Mouse (Mus musculus) CH12.LX (cell line): ENCODE measurements at regions not wholly inside any gene's neighbourhood (a gene's known extent, or its start where the extent isn't known, plus 50 kb on each side); places are given as distances from the start of the nearest gene placed in this dataset.
"Not testable (repeated sequence)": the region's sequence is repeated elsewhere in the genome, so short reads cannot be mapped to it uniquely, and the experiment has no call there.

Experiments used
- DNase-seq: peaks from one replicate; pipeline ENCODE4 v3.0.0-alpha.2; 2013; ENCODE audit errors: extremely low read depth
- H3K27ac ChIP-seq: 2 replicates; pipeline ENCODE4 v1.5.1; 2012; ENCODE audit warnings: low read depth, mild to moderate bottlenecking, control low read depth, moderate library complexity; ENCODE audit not compliant: insufficient read depth
- H3K27me3 ChIP-seq: replicated peaks from 2 replicates; pipeline ENCODE3; 2012; ENCODE audit warnings: inconsistent platforms
- H3K36me3 ChIP-seq, 2 experiments: replicated peaks in 1 of 2; 2 replicates each; pipeline versions ENCODE3 to v1.6.1; 2012; ENCODE audit warnings: inconsistent platforms in 1 of 2, low read length in 1 of 2, mild to moderate bottlenecking in 1 of 2, mixed read lengths in 1 of 2, moderate library complexity in 1 of 2; ENCODE audit not compliant: control insufficient read depth in 1 of 2, insufficient read depth in 1 of 2
- H3K4me1 ChIP-seq, 2 experiments: 2 replicates each; pipeline ENCODE4 v1.6.1; 2012; ENCODE audit warnings: inconsistent platforms in 1 of 2, moderate library complexity in 1 of 2; ENCODE audit not compliant: insufficient read depth in 2 of 2, control insufficient read depth in 1 of 2
- H3K4me2 ChIP-seq: 2 replicates; pipeline ENCODE4 v1.6.1; 2012; ENCODE audit warnings: low read depth, mild to moderate bottlenecking, control low read depth; ENCODE audit not compliant: poor library complexity, insufficient read depth, severe bottlenecking
- H3K4me3 ChIP-seq, 3 experiments: fragments of 150-350 bp in 1 of 3; sonication (generic) in 1 of 3; replicated peaks in 1 of 3; 2 replicates each; pipeline versions ENCODE3 to v1.5.1; 2011 to 2012; ENCODE audit warnings: low read depth in 2 of 3, low read length in 2 of 3, mild to moderate bottlenecking in 2 of 3, moderate library complexity in 2 of 3, control low read depth in 1 of 3, improper control_type of control experiment in 1 of 3, inconsistent platforms in 1 of 3, mixed read lengths in 1 of 3; ENCODE audit not compliant: poor library complexity in 1 of 3
- H3K79me2 ChIP-seq: replicated peaks from 2 replicates; pipeline ENCODE4 v1.6.1; 2012; ENCODE audit warnings: mild to moderate bottlenecking, moderate library complexity; ENCODE audit not compliant: control insufficient read depth, poor library complexity, insufficient read depth, severe bottlenecking; ENCODE audit errors: extremely low read depth
- H3K9ac ChIP-seq: 2 replicates; pipeline ENCODE4 v1.6.1; 2012; ENCODE audit warnings: low read depth, mild to moderate bottlenecking, control low read depth, moderate library complexity; ENCODE audit not compliant: insufficient read depth
- H3K9me3 ChIP-seq: replicated peaks from 2 replicates; pipeline ENCODE3; 2012; ENCODE audit warnings: low read length, inconsistent platforms, mixed read lengths
- CHD2 ChIP-seq: IDR thresholded peaks from 2 replicates; pipeline ENCODE4 v1.6.1; 2011; ENCODE audit warnings: low read length, improper control_type of control experiment
- EP300 ChIP-seq: IDR thresholded peaks from 2 replicates; pipeline ENCODE4 v1.6.1; 2011; ENCODE audit warnings: low read length, improper control_type of control experiment
- HCFC1 ChIP-seq: IDR thresholded peaks from 2 replicates; pipeline ENCODE4 v1.6.1; 2012; ENCODE audit warnings: low read depth, mild to moderate bottlenecking, inconsistent platforms, low read length, improper control_type of control experiment
- KAT2A ChIP-seq: IDR thresholded peaks from 2 replicates; pipeline ENCODE4 v1.6.1; 2012; ENCODE audit warnings: low read length, improper control_type of control experiment, inconsistent platforms; ENCODE audit not compliant: insufficient replicate concordance
- POLR2A ChIP-seq: IDR thresholded peaks from 2 replicates; pipeline ENCODE4 v1.6.1; 2011; ENCODE audit warnings: low read depth, mild to moderate bottlenecking, improper control_type of control experiment, low read length
- POLR2AphosphoS2 ChIP-seq: IDR thresholded peaks from 2 replicates; pipeline ENCODE4 v1.6.1; 2011; ENCODE audit warnings: low read depth, low read length, improper control_type of control experiment
- RAD21 ChIP-seq: IDR thresholded peaks from 2 replicates; pipeline ENCODE4 v1.6.1; 2011; ENCODE audit warnings: low read depth, mild to moderate bottlenecking, low read length, improper control_type of control experiment, moderate library complexity
- USF2 ChIP-seq: conservative IDR thresholded peaks from 2 replicates; pipeline ENCODE4 v1.6.1; 2011; ENCODE audit warnings: low read depth, low read length, improper control_type of control experiment
- ZC3H11A ChIP-seq: IDR thresholded peaks from 2 replicates; pipeline ENCODE4 v1.6.1; 2012; ENCODE audit warnings: low read depth, mild to moderate bottlenecking, inconsistent platforms, low read length, improper control_type of control experiment
- ZMIZ1 ChIP-seq: IDR thresholded peaks from 2 replicates; pipeline ENCODE4 v1.6.1; 2012; ENCODE audit warnings: low read depth, mild to moderate bottlenecking, inconsistent platforms, low read length, improper control_type of control experiment
- dilution Hi-C: fragments of 300-500 bp; cut with MboI; formaldehyde crosslinking; loops from 2 replicates; pipeline ENCODE4 v1.14.3; 2020; ENCODE audit warnings: low sequenced_read_pairs; ENCODE audit not compliant: extremely low pct_unique_long_range_greater_than_20kb, extremely low pct_ligation_motif_present
- in situ Hi-C: fragments of 300-500 bp; cut with MboI; formaldehyde crosslinking; loops from 3 replicates; pipeline ENCODE4 v1.14.3; 2019; ENCODE audit warnings: low sequenced_read_pairs, low pct_ligation_motif_present, low pct_unique_long_range_greater_than_20kb, mixed read lengths

GRCm38 (mm10) chr15:17448218-17448617 lies 719.7 kb downstream of the Cdh9 start:
- Histone ChIP-seq H3K27me3 (no peaks in the 10 kb centered on the region), H3K4me3 (no peak overlapping the region), H3K36me3 (no peaks in the 10 kb centered on the region), H3K79me2 (no peaks in the 10 kb centered on the region), H3K9me3 (peaks cover 20% of the 10 kb centered on the region), H3K9ac (no peak overlapping the region), H3K4me2 (no peak overlapping the region), H3K4me1 (no peaks in the 10 kb centered on the region), H3K27ac (no peak overlapping the region)
- dilution Hi-C loops (no loop called here), in situ Hi-C loops (no loop called here)
- no peak for DNase-seq
- TF ChIP-seq HCFC1 (no peak), KAT2A (no peak), USF2 (no peak), ZC3H11A (no peak), POLR2A (no peak), RAD21 (no peak), CHD2 (no peak)

- H3K27ac ChIP-seq: not testable (repeated sequence)
Measured at GRCm38 (mm10) chr15:17449736-17450135, 721.2 kb downstream of the Cdh9 start.

GRCm38 (mm10) chr15:17467077-17467476 lies 738.5 kb downstream of the Cdh9 start:
- Histone ChIP-seq H3K4me3 (no peak overlapping the region), H3K4me2 (no peak overlapping the region), H3K27me3 (no peaks in the 10 kb centered on the region), H3K27ac (no peak overlapping the region), H3K9ac (no peak overlapping the region), H3K9me3 (peaks cover 30% of the 10 kb centered on the region), H3K36me3 (no peaks in the 10 kb centered on the region), H3K79me2 (no peaks in the 10 kb centered on the region), H3K4me1 (no peaks in the 10 kb centered on the region)
- dilution Hi-C loops (no loop called here), in situ Hi-C loops (no loop called here)
- TF ChIP-seq POLR2AphosphoS2: no peak
- TF ChIP-seq RAD21: no peak
- TF ChIP-seq EP300: no peak
- no peak for TF ChIP-seq ZMIZ1
- DNase-seq: no peak

More at GRCm38 (mm10) chr15:17449736-17450135, 721.2 kb downstream of the Cdh9 start:
- H3K4me3 ChIP-seq, H3K9ac ChIP-seq, H3K79me2 ChIP-seq, H3K4me1 ChIP-seq, DNase-seq, H3K27me3 ChIP-seq, H3K36me3 ChIP-seq, dilution Hi-C loops, H3K4me2 ChIP-seq, in situ Hi-C loops: not testable (repeated sequence)
- H3K9me3 ChIP-seq: peaks cover 29% of the 10 kb centered on the region
